8 mouse cellular contexts compared by ENCODE assay signal in the genomic region with DNA sequence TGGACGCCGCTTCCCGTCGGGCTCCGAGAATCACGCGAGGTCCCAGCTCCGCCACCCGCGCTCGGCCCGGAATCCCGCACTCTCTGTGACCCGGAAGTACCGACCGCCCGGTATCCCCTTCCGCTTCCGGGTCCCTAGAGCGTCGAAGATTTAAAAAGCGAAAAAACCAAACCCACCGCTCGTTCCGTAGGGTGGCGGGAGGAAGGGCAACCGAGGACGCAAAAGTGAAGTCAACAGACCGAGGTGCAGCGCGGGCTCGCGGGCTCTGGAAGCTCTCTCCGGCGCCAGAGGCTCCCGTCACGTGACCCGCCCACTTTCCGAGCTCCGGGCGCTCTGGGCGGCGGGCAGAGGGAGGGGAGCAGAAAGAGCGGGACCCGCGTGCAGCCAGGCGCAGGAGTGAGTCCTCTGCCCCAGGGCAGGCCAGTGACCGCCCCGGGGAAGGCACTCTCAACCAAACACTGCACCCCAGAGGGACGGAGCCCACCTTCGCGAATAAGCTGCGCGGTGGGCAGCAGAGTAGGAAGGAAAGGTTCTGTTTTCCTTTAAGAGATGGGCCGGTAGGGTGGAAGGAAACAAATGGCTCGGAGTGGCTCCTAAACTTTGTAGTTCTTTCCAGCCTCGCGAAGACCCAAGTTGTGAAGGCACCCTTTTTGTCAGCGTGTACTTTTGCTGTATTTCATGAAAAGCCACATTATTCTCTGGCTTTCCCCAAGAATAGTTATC. TPM values are rescaled to one million over a fixed set of nuclear protein-coding genes. Genes with fewer than 3 reads are reported as not detected.
DNase-seq lines count a peak whose midpoint lies in the region; ATAC-seq and TF ChIP-seq lines count a peak whose summit lies in the region.

A gene (minus strand): TSS at position 261 of the 723 bp plus-strand sequence.

- H3K9ac ChIP-seq in hindbrain, postnatal 0 days (replicated peaks; ENCODE audit: low read length), result peak within 1 kb of the TSS; percentile 97

- H3K27ac ChIP-seq in hindbrain, postnatal 0 days, result peak within 1 kb of the TSS; percentile 98
- peak within 1 kb of the TSS; percentile 91 for H3K27ac ChIP-seq in left cerebral cortex, adult 2 months

- 2% methylated on average over 58 of the region's 59 CpGs for WGBS in hindbrain, postnatal 0 days

- peaks cover 16% of the 10 kb centered on the region for H3K36me3 ChIP-seq in hindbrain, postnatal 0 days (ENCODE audit: insufficient read depth, low read length)

- no peaks in the 10 kb centered on the region for H3K9me3 ChIP-seq in hindbrain, postnatal 0 days (ENCODE audit: low read length)

- H3K4me3 ChIP-seq in hindbrain, postnatal 0 days (ENCODE audit: low read length), result peak within 1 kb of the TSS; percentile 98
- peak within 1 kb of the TSS; percentile 99 for H3K4me3 ChIP-seq in left cerebral cortex, adult 2 months

- DNase-seq in T-cell, adult 2 months (ENCODE audit: low spot score), result peak; percentile 79
- peak; percentile 80 to 83 for DNase-seq in cerebellum, postnatal 36 days
- peak; percentile 76 for DNase-seq in gastrocnemius, adult 18-20 months (ENCODE audit: low spot score)
- peak; percentile 91 for DNase-seq in hindbrain, postnatal 0 days (ENCODE audit: low spot score)
- peak; percentile 78 to 83 for DNase-seq in left cerebral cortex, adult 2 months (ENCODE audit: extremely low spot score in 1 of 2, low spot score in 2 of 2)
- DNase-seq in right cerebral cortex, adult 2 months (ENCODE audit: low spot score in 2 of 2), result peak; percentile 77 to 84
- DNase-seq in urinary bladder, postnatal 14 days (ENCODE audit: low spot score), result peak; percentile 79

- peak; percentile 98 for ATAC-seq in hindbrain, postnatal 0 days
- ATAC-seq in megakaryocyte, adult 5-6 weeks (ENCODE audit: poor library complexity, severe bottlenecking), result peak; percentile 89

- intact Hi-C loops in left cerebral cortex, adult 2 months (cut with DNase I), result loop anchor here (5.0 kb wide), 1 partner anchor 80 kb away; a partner anchor contains a TSS

- TF ChIP-seq CTCF in hindbrain, postnatal 0 days (IDR thresholded peaks at IDR 0.05; ENCODE audit: low read depth), result no peak
- TF ChIP-seq CTCF in left cerebral cortex, adult 2 months (IDR thresholded peaks at IDR 0.05), result no peak

- no peaks in the 10 kb centered on the region for H3K27me3 ChIP-seq in hindbrain, postnatal 0 days (ENCODE audit: insufficient read depth, low read length)

- no peaks in the 10 kb centered on the region for H3K4me1 ChIP-seq in hindbrain, postnatal 0 days (ENCODE audit: insufficient read depth, low read length)

- peak within 1 kb of the TSS; percentile 92 for H3K4me2 ChIP-seq in hindbrain, postnatal 0 days (ENCODE audit: low read depth, low read length)

RNA-seq across cellular contexts. Expression of the gene that starts here (rescaled TPM):
- total RNA-seq in gastrocnemius, adult 18-20 months (2021), result 10 to 100 TPM; 13.0 to 14.2 TPM
- total RNA-seq in hindbrain, postnatal 0 days (2014; rRNA removed), result 28.2 and 28.4 TPM in 2 replicates
- 43.5 and 43.8 TPM in 2 replicates for polyA plus RNA-seq in hindbrain, postnatal 0 days (2015; fragmentation: Nextera tagmentation; extraction: Ambion mirVana)
- total RNA-seq in left cerebral cortex, adult 2 months (2021), result 10 to 100 TPM; 52.5 to 54.7 TPM
- total RNA-seq in megakaryocyte, adult 5-6 weeks (2015), result 53.3 and 54.3 TPM in 2 replicates
- 148 and 153 TPM in 2 replicates for total RNA-seq in megakaryocyte, adult 5-6 weeks (2017)

Comparison
In these comparisons a context has a peak if more than half of its experiments do, and no peak if none do; other contexts are left out.
1. Peak in every context shown above with its lines: DNase-seq, ATAC-seq, H3K4me3 ChIP-seq and H3K27ac ChIP-seq.